Mouse (Mus musculus): ENCODE data around the gene Acta1. TPM values are rescaled to one million over a fixed set of nuclear protein-coding genes. Genes with fewer than 3 reads are reported as not detected.

Gene Acta1
- polyA plus RNA-seq, 1 experiment: 9,007 TPM

GRCm38 (mm10) chr8:123866971-123867370 is 27.6 kb downstream of the Acta1 start:
- TF ChIP-seq MYOD1 (IDR thresholded peaks at IDR 0.05; ENCODE audit: control insufficient read depth in 1 of 3, insufficient read length in 2 of 3, low read depth in 2 of 3) (no peak), SRF (IDR thresholded peaks at IDR 0.05; ENCODE audit: control insufficient read depth, insufficient read length, low read depth) (no peak), CEBPB (IDR thresholded peaks at IDR 0.05; ENCODE audit: insufficient read depth, poor library complexity, severe bottlenecking) (no peak), MYOG (IDR thresholded peaks at IDR 0.05; ENCODE audit: control insufficient read depth in 1 of 3, insufficient read depth in 1 of 3, insufficient read length in 2 of 3, low read depth in 2 of 3) (no peak), TCF12 (IDR thresholded peaks at IDR 0.05; ENCODE audit: insufficient read depth, poor library complexity, severe bottlenecking) (no peak), POLR2A (IDR thresholded peaks at IDR 0.05; ENCODE audit: insufficient read length, low read depth) (no peak), E2F4 (IDR thresholded peaks at IDR 0.05; ENCODE audit: insufficient read depth) (no peak), POLR2AphosphoS2 (IDR thresholded peaks at IDR 0.05; ENCODE audit: insufficient read length, low read depth) (no peak)
- no peaks in the 10 kb centered on the region for H3K79me2 ChIP-seq (ENCODE audit: control insufficient read depth, insufficient read depth)
- no peaks in the 10 kb centered on the region for H3K36me3 ChIP-seq (ENCODE audit: control insufficient read depth, insufficient read depth)
- no peak overlapping the region for H3ac ChIP-seq (ENCODE audit: control insufficient read depth, insufficient read length)
- H3K27me3 ChIP-seq (ENCODE audit: control insufficient read depth, insufficient read depth, insufficient read length): peaks cover 6% of the 10 kb centered on the region
- H3K4me3 ChIP-seq: no peak overlapping the region
- peak overlapping the region; percentile 55 for H3K4me2 ChIP-seq (ENCODE audit: low read depth)

GRCm38 (mm10) chr8:123865786-123866185 is 28.8 kb downstream of the Acta1 start:
- H3ac ChIP-seq (ENCODE audit: control insufficient read depth, insufficient read length): no peak overlapping the region
- H3K4me2 ChIP-seq (ENCODE audit: low read depth): no peak overlapping the region
- no peaks in the 10 kb centered on the region for H3K79me2 ChIP-seq (ENCODE audit: control insufficient read depth, insufficient read depth)
- peaks cover 6% of the 10 kb centered on the region for H3K27me3 ChIP-seq (ENCODE audit: control insufficient read depth, insufficient read depth, insufficient read length)
- no peak overlapping the region for H3K4me3 ChIP-seq
- TF ChIP-seq USF1 (IDR thresholded peaks at IDR 0.05; ENCODE audit: low read depth) (no peak), CEBPB (IDR thresholded peaks at IDR 0.05; ENCODE audit: insufficient read depth, poor library complexity, severe bottlenecking) (no peak), MAX (IDR thresholded peaks at IDR 0.05; ENCODE audit: low read depth) (no peak), SRF (IDR thresholded peaks at IDR 0.05; ENCODE audit: control insufficient read depth, insufficient read length, low read depth) (no peak), TCF3 (IDR thresholded peaks at IDR 0.05; ENCODE audit: insufficient read length, low read depth) (no peak), REST (IDR thresholded peaks at IDR 0.05; ENCODE audit: insufficient read depth, insufficient read length) (no peak), POLR2AphosphoS2 (IDR thresholded peaks at IDR 0.05; ENCODE audit: insufficient read length, low read depth) (no peak), POLR2A (IDR thresholded peaks at IDR 0.05; ENCODE audit: insufficient read length, low read depth) (no peak), E2F4 (IDR thresholded peaks at IDR 0.05; ENCODE audit: insufficient read depth) (no peak), TCF12 (IDR thresholded peaks at IDR 0.05; ENCODE audit: insufficient read depth, poor library complexity, severe bottlenecking) (no peak), MYOG (IDR thresholded peaks at IDR 0.05; ENCODE audit: control insufficient read depth in 1 of 3, insufficient read depth in 1 of 3, insufficient read length in 2 of 3, low read depth in 2 of 3) (no peak), MYOD1 (IDR thresholded peaks at IDR 0.05; ENCODE audit: control insufficient read depth in 1 of 3, insufficient read length in 2 of 3, low read depth in 2 of 3) (no peak)
- no peaks in the 10 kb centered on the region for H3K36me3 ChIP-seq (ENCODE audit: control insufficient read depth, insufficient read depth)

GRCm38 (mm10) chr8:123860386-123860785 is 34.2 kb downstream of the Acta1 start:
- H3K4me3 ChIP-seq: peak overlapping the region; percentile 71
- TF ChIP-seq POLR2AphosphoS2 (IDR thresholded peaks at IDR 0.05; ENCODE audit: insufficient read length, low read depth) (no peak), POLR2A (IDR thresholded peaks at IDR 0.05; ENCODE audit: insufficient read length, low read depth) (no peak), REST (IDR thresholded peaks at IDR 0.05; ENCODE audit: insufficient read depth, insufficient read length) (no peak)
- peaks cover 6% of the 10 kb centered on the region for H3K27me3 ChIP-seq (ENCODE audit: control insufficient read depth, insufficient read depth, insufficient read length)
- no peaks in the 10 kb centered on the region for H3K36me3 ChIP-seq (ENCODE audit: control insufficient read depth, insufficient read depth)
- no peaks in the 10 kb centered on the region for H3K79me2 ChIP-seq (ENCODE audit: control insufficient read depth, insufficient read depth)
- peak overlapping the region; percentile 80 for H3K4me2 ChIP-seq (ENCODE audit: low read depth)
- no peak overlapping the region for H3ac ChIP-seq (ENCODE audit: control insufficient read depth, insufficient read length)

GRCm38 (mm10) chr8:123859648-123860259 is 34.8 kb downstream of the Acta1 start, which contains the start of gene Ccsap:
Gene Ccsap (minus strand): TSS chr8:123860209.
- peak within 1 kb of the TSS; percentile 26 for H3ac ChIP-seq (ENCODE audit: control insufficient read depth, insufficient read length)
- peak within 1 kb of the TSS; percentile 71 for H3K4me3 ChIP-seq
- H3K36me3 ChIP-seq (ENCODE audit: control insufficient read depth, insufficient read depth): no peaks in the 10 kb centered on the region
- no peaks in the 10 kb centered on the region for H3K79me2 ChIP-seq (ENCODE audit: control insufficient read depth, insufficient read depth)
- H3K4me2 ChIP-seq (ENCODE audit: low read depth): peak within 1 kb of the TSS; percentile 80
- peaks cover 6% of the 10 kb centered on the region for H3K27me3 ChIP-seq (ENCODE audit: control insufficient read depth, insufficient read depth, insufficient read length)
- TF ChIP-seq TCF12 (IDR thresholded peaks at IDR 0.05; ENCODE audit: insufficient read depth, poor library complexity, severe bottlenecking) (no peak), CEBPB (IDR thresholded peaks at IDR 0.05; ENCODE audit: insufficient read depth, poor library complexity, severe bottlenecking) (no peak), USF1 (IDR thresholded peaks at IDR 0.05; ENCODE audit: low read depth) (no peak), MAX (IDR thresholded peaks at IDR 0.05; ENCODE audit: low read depth) (no peak), POLR2AphosphoS2 (IDR thresholded peaks at IDR 0.05; ENCODE audit: insufficient read length, low read depth) (no peak), MYOG (IDR thresholded peaks at IDR 0.05; ENCODE audit: control insufficient read depth in 1 of 3, insufficient read depth in 1 of 3, insufficient read length in 2 of 3, low read depth in 2 of 3) (no peak), E2F4 (IDR thresholded peaks at IDR 0.05; ENCODE audit: insufficient read depth) (no peak), SRF (IDR thresholded peaks at IDR 0.05; ENCODE audit: control insufficient read depth, insufficient read length, low read depth) (no peak), POLR2A (IDR thresholded peaks at IDR 0.05; ENCODE audit: insufficient read length, low read depth) (no peak), REST (IDR thresholded peaks at IDR 0.05; ENCODE audit: insufficient read depth, insufficient read length) (no peak)

All from myocyte (in vitro differentiated cells).